Mouse (Mus musculus) retina, postnatal 1 day (tissue): ENCODE results near the gene Tbc1d24.

Experiments used
- DNase-seq: peaks from one replicate; pipeline ENCODE4 v3.0.0-alpha.2; 2012

The Tbc1d24 gene

GRCm38 (mm10) chr17:24205284-24205888, at the start of gene Tbc1d24:
TSS of gene Tbc1d24 (minus strand) at chr17:24205562.
- DNase-seq = peak; percentile 96

- no peak for DNase-seq
Measured at GRCm38 (mm10) chr17:24252329-24252728, 47.0 kb upstream of the Tbc1d24 start.

GRCm38 (mm10) chr17:24251320-24252069, 46.1 kb upstream of the Tbc1d24 start, which contains the start of gene Ccnf:
TSS of gene Ccnf (minus strand) at chr17:24251484.
- peak; percentile 99 for DNase-seq

GRCm38 (mm10) chr17:24250988-24251319, 45.6 kb upstream of the Tbc1d24 start:
- DNase-seq = no peak

GRCm38 (mm10) chr17:24248641-24249040, 43.3 kb upstream of the Tbc1d24 start:
- peak; percentile 13 for DNase-seq

GRCm38 (mm10) chr17:24244061-24244460, 38.7 kb upstream of the Tbc1d24 start:
- no peak for DNase-seq

- peak; percentile 46 for DNase-seq
Measured at GRCm38 (mm10) chr17:24243311-24243969, 38.1 kb upstream of the Tbc1d24 start.

GRCm38 (mm10) chr17:24236921-24237320, 31.6 kb upstream of the Tbc1d24 start:
- DNase-seq = no peak

GRCm38 (mm10) chr17:24236479-24236878, 31.1 kb upstream of the Tbc1d24 start:
- no peak for DNase-seq

GRCm38 (mm10) chr17:24227941-24228340, 22.6 kb upstream of the Tbc1d24 start:
- no peak for DNase-seq

- DNase-seq = no peak
Measured at GRCm38 (mm10) chr17:24226721-24227120, 21.4 kb upstream of the Tbc1d24 start.

GRCm38 (mm10) chr17:24225851-24226250, 20.5 kb upstream of the Tbc1d24 start:
- no peak for DNase-seq

GRCm38 (mm10) chr17:24224741-24225140, 19.4 kb upstream of the Tbc1d24 start:
- DNase-seq = no peak

- DNase-seq = no peak
Measured at GRCm38 (mm10) chr17:24223513-24223912, 18.2 kb upstream of the Tbc1d24 start.

- DNase-seq = no peak
Measured at GRCm38 (mm10) chr17:24222653-24223052, 17.3 kb upstream of the Tbc1d24 start.

GRCm38 (mm10) chr17:24220435-24221411, 15.4 kb upstream of the Tbc1d24 start, which contains the start of gene Tedc2:
TSS of gene Tedc2 (minus strand) at chr17:24220851.
- peak; percentile 97 for DNase-seq

GRCm38 (mm10) chr17:24216836-24217235, 11.5 kb upstream of the Tbc1d24 start:
- DNase-seq = peak; percentile 43

- DNase-seq = no peak
Measured at GRCm38 (mm10) chr17:24213186-24213585, 7.8 kb upstream of the Tbc1d24 start.

- no peak for DNase-seq
Measured at GRCm38 (mm10) chr17:24212441-24213018, 7.2 kb upstream of the Tbc1d24 start.

- DNase-seq = peak; percentile 85
Measured at GRCm38 (mm10) chr17:24211631-24212440, 6.5 kb upstream of the Tbc1d24 start.

- DNase-seq = no peak
Measured at GRCm38 (mm10) chr17:24210591-24210990, 5.2 kb upstream of the Tbc1d24 start.

GRCm38 (mm10) chr17:24209916-24210240, 4.5 kb upstream of the Tbc1d24 start:
- DNase-seq = no peak
